Mouse (Mus musculus): Measurements from ENCODE around the gene 4930404N11Rik.

4930404N11Rik gene

DNA sequence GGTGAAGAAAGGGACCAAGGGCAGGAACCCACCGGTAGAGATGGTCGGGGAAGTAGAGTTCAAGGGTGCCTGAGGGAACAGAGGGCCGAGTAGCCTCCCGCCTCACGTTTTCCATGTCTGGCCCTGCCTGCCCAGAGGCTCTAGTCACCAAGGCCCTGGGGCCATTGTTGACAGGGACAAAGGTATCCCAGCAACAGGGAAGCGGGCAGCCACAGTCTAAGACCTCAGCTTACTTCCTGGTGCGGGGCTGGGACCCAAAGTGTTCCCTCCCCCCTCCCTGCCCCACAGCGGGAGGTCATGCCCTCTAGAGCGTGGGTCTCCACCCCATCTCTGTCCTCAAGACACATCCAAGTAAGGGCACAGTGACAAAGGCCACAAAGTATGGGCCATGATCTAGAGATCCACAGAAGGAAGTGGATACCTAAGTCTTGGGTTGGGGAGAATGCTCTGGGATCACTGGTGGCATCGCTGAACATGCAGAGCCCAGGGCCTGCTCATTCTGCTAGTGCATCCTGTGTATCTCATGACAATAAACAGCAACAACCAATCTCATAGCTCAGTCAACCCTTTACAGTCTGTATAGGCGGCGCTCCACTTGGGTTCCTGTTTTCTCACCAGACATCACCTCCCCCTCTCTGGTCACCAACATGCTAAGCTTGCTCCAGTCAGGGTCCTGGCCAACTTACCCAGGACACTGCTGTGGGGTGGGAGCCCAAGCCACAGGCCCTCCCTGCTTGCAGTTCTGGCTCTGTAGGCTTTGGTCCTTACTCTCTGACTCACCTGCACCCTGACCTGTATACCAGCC is at the start of gene 4930404N11Rik:
Gene 4930404N11Rik (minus strand): TSS at position 145 of the 805 bp plus-strand sequence.
- no peak for DNase-seq (ENCODE audit: low spot score in 2 of 2)

DNA sequence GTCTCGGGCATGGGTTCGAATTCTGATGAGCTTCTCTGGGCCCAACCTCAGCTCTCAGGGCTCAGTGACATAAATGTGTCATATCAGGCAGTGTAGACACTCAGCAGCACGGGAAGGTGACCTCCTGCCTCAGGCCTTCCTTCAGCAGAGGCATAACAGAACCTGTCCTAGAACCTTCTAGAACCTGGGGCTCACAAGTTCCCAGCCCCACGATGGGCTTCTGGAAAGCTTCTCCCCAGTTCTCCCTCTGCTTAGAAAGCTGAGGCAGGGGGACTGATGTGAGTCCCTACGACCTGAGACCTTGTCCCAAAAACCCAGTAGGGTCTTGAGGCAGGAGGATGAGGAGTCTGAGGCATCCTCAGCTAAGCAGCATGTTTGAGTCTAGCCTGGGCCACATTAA is 49.5 kb upstream of the 4930404N11Rik start:
- no peak for DNase-seq (ENCODE audit: low spot score in 2 of 2)

DNA sequence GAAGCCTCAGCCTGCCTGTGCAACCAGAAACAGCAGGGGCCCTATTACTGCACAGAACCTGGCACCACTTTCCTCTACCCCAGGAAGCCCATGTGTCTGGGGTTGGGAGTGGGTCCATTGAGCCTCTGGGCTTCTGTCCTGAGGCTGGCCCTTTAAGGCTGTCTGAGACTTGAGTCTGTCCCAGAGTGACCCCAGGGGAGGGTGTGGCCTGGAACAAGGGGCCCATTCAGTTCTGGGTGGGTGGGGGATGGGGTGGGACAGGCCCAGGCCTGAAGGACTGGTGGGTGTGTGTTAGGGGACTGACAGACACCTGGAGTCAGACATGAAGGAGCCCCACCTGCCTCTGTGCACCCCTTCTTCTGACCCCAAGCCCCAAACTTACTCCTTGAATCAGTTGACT is 49.1 kb upstream of the 4930404N11Rik start:
- no peak for DNase-seq (ENCODE audit: low spot score in 2 of 2)

DNA sequence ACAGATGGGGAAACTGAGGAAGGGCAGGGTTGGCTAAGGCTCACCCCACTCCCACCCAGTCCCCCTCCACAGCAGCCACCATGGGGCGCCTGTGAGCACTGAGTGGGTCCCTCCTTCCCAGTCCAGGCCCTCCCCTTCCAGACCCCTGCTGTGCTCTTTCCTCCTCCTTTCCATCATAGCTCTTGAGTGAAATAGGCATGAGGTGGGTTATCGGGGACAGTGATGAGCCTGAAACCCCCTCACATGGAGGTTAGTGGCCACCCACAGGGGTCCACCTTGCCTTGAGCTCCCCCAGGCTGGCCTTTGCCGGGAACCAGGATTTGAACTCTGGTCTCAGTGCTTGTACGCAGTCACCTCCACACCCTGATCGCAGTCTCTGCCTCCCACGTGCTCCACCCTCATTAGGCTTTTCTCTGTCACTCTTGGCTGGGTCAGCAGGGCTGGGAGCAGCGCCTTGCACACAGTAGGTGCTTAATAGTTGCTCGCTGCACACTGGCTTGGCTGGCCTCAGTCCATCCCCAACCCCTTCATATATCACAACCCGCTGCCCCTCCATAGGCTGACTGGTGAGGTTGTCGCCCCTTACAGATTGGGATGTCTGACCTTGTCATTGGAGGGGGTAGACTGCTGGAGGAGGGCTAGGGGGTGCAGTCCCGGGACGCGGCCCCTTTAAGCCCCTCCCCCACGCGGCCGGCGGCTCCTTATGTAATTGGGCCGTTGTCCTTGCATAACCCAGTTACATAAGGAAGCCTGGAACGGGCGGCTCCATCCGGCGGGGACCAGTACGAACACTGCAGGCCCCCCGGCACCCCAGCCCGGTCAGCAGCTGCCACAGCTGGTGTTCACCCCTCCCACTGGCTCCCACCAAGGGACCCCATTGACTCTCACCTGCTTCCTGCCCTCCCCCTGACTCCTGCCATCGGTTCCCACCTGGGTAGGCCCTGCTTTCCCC is 48.0 kb upstream of the 4930404N11Rik start:
- DNase-seq (ENCODE audit: low spot score in 2 of 2), result peak in 1 of 2 experiments; percentile 81

DNA sequence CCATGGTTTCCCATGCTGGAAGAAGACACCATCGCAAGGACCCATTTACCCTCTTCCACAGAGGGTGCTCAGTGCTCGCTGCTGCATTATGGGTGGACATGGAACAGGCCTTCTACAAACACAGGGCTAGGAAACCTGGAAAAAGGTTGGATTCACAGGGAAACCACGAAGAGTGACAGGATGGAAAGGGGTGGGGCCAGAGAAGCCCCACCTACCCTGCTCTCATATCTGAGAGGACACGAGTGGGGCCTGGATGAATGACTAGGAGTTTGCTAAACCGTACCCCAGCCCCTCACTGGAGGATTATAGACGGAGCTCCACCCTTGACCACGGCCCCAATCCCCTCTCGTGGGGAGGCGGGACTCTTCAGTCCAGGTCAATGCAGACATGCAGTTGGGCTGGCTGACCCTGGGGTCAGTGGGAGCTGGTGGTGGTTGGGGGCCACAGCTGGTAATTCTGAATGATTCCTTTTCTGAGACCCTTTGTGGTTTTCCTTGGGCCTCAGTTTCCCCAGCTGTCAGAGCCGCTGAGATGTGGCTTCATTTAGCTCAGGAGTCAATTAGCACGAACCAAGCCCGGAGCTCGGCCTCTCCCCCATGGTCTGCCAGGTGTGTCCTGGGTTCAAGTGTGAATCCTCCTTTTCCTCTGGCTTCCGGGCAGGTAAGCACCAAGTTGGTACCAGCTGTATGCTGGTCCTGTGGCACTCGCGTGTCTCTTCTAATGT is 47.1 kb upstream of the 4930404N11Rik start:
- no peak for DNase-seq (ENCODE audit: low spot score in 2 of 2)

DNA sequence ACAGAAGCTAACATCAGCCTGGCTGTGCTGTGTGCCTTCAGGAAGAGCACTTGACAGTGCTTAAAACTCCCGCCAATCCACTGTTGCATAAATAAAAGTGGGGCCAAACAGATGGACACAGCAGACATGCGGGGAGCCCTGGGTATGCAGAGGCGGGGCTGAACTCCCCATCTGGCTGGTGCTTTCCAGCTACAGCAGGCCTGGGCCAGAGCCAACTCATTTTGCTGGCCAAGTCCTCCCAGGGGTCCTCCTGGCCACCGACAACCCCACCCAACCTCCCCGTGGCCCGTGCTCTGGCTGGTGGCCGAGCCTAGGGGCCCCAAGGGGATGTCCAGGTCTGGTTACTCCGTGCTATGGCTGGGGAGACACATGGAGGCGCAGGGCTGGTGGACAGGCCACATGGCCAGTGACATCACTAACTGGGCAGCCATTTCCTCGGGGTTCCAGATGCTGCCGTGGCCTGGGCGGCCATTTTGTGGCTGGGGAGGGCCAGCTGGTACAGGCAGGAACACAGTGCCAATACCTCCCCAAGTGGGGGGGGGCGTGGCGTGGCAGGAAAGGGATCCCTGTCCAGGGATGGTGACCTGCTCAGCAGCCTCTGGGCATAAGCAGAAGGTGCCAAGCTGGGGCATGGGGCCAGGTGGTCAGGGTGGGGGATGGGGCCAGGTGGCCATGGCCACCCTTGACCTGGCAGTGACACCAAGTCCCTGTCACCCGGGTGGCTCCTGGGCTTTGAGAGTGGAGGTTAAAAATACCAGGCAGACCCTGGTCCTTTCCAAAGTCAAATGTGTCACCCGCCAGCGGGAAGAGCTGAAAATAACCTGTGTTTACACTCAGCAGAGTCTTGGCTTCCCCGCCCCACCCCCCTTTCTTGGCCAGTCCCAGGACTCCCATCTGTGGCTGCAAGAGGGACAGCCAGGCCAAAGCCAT is 46.1 kb upstream of the 4930404N11Rik start:
- DNase-seq (ENCODE audit: low spot score in 2 of 2), result no peak

- no peak for DNase-seq (ENCODE audit: low spot score in 2 of 2)
These were observed 45.4 kb upstream of the 4930404N11Rik start for GRCm38 (mm10) chr10:81410981-81411380.

DNA sequence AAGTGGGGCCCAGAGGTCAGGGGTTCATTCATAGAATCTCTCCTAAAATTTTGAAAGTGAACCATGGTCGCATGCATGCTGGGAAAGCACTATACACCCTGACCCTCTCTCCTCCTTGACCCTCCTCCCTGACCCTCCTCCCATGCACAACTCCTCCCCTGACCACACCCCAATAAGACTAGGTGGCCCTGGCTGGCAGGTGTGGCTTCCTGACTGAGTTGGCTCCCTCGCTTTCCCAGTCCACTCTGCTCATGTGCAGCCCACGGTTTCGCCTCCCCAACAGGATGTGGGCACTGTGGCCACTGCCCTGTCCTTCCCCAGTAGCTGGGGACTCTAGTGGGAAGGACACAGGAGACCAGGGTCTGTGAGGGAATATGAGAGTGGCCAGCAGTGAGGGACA is 44.7 kb upstream of the 4930404N11Rik start:
- no peak for DNase-seq (ENCODE audit: low spot score in 2 of 2)

DNA sequence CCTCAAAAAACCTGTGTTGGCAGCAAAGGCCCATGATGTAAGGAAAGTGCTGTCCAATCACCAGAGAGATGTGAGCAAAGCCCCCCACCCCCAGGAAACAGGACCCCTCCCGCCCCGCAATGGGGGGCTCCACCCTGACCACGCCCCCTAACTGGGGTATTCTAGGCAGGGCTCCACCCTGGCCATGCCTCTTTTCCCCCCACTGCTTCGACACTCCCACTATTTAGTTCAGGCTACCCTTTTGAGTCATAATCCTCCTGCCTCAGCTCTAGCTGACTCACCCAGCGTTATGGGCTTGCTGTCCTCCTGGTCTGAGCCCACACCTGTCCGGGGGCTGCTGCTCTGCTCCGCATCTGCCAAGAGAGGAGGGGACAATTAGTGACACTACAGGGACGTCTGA is 43.7 kb upstream of the 4930404N11Rik start:
- DNase-seq (ENCODE audit: low spot score in 2 of 2), result no peak

- DNase-seq (ENCODE audit: low spot score in 2 of 2), result peak in 1 of 2 experiments; percentile 63
These were observed 43.3 kb upstream of the 4930404N11Rik start for GRCm38 (mm10) chr10:81408871-81409291.

- DNase-seq (ENCODE audit: low spot score in 2 of 2), result no peak
These were observed 42.8 kb upstream of the 4930404N11Rik start for GRCm38 (mm10) chr10:81408424-81408729.

DNA sequence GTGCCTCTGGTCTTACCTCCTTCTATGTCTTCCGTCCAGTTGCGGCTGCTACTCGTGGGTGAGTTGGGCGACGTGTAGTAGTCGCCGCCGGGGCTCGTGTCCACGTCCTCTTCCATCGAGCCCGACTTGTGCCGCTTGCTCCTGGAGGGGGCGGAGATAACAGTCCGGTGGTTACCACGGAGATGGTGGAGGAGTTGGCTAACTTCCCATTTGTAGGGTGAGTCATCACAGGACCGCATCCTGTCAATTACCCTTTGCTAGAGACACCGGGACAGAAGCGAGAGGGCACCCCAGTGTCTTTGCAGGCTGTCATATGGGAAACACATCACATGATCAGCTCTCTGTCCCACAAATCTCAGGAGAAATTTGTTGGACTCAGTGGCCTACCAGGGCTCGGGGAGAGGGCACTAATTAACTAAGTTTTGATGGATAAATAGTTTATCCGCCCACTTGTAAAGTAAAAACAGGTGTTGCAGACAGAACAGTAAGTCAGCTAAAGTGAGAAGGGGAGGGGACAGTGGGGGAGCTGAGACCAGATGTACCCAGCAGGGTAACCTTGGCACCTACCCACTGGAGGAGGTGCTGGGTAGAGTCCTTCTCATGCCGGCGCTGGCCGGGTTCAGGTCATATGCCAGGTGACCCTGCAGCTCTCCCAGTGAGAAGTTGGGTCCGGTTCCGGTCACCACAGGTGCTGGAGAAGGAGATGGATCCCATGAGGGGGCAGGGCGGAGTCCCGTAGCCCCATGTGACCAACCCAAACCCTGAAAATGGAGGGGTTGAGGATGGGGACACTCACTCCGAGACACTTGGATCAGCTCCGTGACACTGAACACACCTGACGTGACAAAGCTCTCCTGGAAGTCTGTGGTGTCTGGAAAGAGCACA is 42.2 kb upstream of the 4930404N11Rik start:
- DNase-seq (ENCODE audit: low spot score in 2 of 2), result peak in 1 of 2 experiments; percentile 54

GRCm38 (mm10) chr10:81406504-81407440 is 41.2 kb upstream of the 4930404N11Rik start:
- no peak for DNase-seq (ENCODE audit: low spot score in 2 of 2)

DNA sequence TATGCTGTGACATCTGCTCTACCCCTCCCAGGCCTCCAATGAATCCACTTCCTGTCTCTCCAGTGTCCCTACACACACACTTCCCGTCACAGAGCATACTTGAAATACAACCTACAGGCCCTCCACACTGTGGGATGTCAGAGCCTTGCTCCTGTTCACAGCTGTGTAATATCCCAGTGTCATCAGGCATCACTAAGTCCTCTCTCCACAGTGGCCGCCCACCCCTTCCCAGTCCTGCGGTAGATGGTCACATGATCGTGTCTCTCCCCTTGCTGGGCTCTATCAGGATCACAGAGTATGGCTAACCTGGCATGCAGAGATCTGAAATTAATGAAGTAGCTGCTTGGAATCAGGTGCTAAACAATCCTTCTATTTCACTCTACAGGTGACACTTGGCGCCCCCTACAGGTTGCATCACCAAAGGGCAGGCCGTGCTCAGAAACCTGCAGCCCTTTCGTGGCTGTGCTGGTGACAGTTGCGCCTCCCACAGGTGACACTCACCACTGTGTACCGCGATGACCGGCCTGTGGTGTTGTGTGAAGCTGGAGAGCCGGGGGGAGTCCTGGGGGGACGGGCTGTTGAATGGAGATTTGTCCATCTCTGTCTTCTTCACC is 40.1 kb upstream of the 4930404N11Rik start:
- DNase-seq (ENCODE audit: low spot score in 2 of 2), result no peak

DNA sequence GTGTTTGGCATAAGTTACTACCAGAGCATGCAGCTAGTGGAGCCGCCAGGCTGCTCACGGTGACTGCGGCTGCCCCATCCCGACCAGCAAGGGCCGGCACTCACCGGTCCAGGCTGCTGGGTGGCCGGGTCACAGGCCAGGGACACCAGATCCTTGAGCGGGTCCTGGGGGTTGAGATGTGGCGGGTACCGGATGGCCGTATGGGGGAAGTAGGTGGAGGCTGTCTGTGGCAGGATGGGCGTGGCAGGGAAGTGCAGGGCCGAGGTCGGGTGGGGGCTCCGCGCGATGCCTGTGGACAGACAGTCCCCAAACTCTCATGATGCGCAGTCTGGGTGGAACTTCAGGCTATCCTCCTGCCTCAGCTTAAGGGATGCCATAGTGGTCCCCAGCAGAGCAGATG is 39.1 kb upstream of the 4930404N11Rik start:
- no peak for DNase-seq (ENCODE audit: low spot score in 2 of 2)

GRCm38 (mm10) chr10:81404082-81404481 is 38.5 kb upstream of the 4930404N11Rik start:
- no peak for DNase-seq (ENCODE audit: low spot score in 2 of 2)

DNA sequence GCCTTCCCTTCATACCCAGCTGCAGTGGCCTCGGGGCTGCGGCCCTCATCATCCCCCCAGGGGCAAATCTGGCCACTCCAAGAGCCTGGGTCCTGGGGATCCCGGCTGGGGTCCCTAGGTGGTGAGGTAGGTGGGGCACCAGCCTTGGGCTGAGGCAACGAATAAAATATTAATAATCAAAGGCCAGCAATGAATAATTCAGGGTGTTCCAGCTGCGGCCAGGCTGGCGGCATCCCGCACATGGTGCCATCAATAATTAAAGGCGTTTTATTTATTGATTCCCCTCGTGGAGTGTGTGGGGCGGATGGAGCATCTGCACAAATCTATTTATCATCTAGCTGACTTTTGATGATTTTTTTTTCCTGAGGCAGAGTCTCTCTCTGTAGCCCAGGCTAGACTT is 37.9 kb upstream of the 4930404N11Rik start:
- DNase-seq (ENCODE audit: low spot score in 2 of 2), result no peak

DNA sequence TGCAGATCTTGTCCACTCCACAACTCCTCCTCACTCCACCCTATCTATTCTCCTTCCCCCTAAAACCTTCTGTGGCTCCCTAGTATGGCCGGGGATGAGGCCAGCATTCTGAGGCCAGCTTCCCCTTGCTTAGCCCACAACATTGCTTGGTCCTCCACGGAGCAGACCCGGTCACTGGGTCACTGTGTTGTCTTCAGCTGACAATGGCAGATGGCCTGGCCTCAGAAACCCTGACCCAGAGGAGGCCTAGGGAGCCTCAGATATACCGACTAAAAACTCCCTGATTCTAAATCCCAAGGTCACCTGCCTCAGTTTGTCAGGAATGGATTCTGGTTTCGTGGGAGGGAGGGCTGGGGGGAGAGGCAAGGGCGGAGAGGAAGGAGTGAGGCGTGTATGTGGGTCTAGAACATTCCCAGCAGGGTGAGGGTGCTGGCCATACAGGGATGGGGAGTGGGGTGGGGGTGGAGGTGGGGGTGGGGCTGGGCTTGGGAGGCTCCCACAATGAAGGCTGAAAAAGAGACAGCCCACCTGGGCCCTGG is 36.7 kb upstream of the 4930404N11Rik start:
- no peak for DNase-seq (ENCODE audit: low spot score in 2 of 2)
